Mouse (Mus musculus) spleen, postnatal 14 days (tissue): ENCODE measurements around the gene Mogat1.
A peak's percentile ranks its signal among the peaks of the same experiment; 100 is the strongest.
"Not testable (repeated sequence)": the region's sequence is repeated elsewhere in the genome, so short reads cannot be mapped to it uniquely, and the experiment has no call there.

ENCODE experiments used
- DNase-seq, 2 experiments: peaks; one replicate each; pipeline ENCODE4 v3.0.0; 2021 to 2022; ENCODE audit warnings: low spot score in 2 of 2

Gene Mogat1

DNA sequence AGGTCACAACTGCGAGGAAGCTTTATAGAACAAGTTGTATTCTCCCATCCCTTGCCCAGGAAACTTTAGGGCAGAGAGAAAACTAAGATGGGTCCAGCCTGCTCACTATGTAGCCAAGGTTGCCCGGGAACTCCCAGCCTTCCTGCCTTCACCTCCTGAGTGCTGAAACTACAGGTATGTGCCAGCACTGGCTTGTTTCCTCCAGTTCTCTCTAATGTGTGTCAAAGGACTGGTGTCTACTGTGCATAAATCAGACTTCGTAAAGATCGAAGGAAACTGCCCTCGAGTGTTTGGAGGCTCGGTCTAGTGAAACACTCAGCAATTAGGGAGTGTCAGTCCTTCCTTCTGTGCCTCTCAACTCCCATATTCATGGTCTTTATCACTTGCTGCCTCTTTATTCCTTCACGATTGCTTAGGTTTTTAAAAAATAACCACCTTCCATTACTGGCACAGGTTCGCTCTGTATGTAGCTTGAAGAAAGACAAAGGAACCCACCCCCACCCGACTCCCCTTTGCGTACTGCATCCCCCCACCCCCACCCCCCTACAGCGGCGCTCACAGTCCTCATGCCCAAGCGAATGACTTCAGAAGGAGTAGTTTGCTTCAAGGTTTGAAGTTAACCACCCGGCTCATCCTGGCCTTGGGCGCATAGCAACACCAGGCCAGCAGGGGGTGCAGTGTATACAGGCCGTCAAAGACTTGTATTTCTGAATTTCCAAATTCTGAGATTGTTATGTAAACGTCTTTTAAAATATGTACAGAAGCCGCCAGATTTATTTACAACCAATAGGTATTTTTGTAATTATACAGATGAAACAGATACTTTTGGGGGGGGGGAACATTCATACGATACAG, 25.7 kb downstream of the Mogat1 start:
- DNase-seq = peak; percentile 16 to 62

DNA sequence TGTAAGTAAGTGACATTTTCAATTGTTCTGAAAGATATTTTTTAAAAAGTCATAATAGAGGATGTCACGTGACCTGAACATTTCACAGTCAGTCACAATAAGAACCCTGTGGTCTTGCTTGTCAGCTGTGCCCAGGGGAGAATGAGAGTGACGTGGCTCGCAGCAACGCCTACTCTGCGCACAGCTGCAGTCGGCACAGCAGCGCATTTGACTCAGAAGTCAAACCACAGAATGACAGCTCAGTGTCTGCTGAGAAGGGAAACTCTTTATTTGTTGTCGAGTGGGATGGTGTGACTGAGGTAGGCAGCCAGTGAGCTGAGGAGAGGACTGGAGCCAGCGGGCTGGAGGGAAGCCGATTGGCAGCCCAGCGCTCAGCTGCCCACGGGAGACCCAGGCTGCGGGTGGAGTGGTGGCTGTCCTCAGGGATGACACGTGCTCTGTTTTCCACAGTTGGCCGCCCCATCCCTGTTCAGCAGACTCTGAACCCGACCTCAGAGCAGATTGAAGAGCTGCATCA, 26.8 kb downstream of the Mogat1 start:
- DNase-seq = peak; percentile 21 to 51

DNA sequence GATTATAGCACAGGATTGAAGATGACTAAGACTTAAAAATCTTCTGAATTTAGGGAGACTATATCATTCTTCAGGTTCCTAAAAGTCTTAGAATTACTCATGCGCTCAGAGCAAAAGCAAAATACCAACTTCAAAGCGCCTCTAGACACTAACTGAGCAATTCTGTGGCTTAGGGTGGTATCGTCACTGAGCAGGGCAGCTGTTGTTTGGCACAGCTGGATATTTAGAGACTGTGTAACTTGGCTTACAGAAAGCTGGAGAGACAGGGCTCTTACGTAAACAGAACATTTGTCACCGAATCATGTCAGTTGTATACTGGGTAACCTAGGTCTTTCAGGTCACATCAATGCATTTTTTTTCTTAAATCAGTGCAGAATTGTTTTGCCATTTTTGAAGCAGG, 27.6 kb downstream of the Mogat1 start:
- no peak for DNase-seq

DNA sequence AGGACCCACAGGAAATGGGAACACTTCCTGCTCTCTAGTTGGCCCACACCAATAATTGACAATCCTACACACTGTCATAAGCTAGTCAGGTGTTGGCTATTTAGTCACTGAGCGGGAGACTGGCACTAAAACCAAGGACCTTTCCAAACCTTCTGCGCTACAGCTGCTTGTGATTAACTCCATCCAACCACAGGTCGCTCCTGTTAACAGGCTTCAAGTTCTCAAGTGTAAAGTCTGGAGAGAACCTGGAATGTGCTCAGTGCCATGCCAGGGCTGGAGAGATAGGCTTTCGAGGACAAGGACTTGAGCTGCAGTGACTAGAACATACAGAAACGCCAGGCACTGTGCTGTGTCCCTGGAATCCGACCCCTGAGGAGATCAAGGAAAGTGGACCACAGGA, 28.4 kb downstream of the Mogat1 start:
- no peak for DNase-seq

DNA sequence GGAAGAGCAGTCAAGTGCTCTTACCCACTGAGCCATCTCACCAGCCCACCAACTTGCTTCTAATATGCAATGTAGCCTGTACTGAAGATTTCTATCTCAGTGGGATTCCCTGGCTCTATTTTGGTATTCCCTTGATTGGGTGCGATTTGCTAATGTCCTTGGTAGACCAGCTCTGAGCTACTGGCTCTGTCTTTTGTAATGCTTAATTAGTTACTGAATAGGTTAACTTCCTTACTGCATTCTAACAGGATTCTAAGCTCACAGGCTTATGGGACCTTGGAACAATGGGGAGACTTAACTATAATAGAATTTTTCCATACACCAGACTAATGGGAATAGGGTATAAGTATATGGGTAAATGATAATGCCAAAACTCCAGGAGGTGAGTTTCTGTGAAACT, 32.8 kb downstream of the Mogat1 start:
- not testable (repeated sequence) for DNase-seq

DNA sequence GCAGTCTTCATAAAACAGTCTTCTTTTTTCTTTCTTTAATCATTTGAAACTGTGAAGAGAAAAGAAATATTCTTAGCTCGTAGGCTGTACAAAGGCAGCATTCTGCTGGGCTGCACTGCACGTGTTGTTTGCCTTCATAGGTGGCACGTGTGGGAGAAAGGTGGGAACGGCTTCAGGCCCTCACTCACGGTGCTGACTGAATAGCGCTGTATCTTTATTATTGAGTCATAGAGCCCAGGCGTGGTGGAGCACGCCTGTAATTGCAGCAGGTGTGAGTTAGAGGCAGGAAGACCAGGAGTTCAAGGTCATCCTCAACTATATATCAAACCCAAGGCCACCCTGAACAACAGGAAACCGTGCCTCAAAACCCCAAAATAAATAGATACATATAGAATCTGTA, 35.5 kb downstream of the Mogat1 start:
- DNase-seq = no peak

DNA sequence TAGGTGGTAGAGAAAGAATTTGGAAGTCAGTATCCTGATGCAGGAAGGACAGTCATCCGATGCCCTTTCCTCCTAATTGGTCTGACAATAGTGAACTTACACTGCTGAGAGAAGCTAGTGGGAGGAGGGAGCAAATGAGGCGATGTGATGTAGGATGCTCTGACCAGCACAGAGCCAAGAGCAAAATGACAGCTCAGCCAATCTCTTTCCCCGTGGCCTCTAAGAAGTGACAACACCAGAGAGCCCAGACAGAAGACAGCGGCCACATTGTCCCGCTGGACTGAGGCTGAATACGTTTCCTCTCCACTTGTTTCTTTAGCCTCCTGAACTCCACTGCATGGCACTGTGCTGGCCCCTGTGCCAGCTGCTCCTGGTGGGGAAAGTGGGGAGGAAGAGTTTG, 38.2 kb downstream of the Mogat1 start:
- no peak for DNase-seq

DNA sequence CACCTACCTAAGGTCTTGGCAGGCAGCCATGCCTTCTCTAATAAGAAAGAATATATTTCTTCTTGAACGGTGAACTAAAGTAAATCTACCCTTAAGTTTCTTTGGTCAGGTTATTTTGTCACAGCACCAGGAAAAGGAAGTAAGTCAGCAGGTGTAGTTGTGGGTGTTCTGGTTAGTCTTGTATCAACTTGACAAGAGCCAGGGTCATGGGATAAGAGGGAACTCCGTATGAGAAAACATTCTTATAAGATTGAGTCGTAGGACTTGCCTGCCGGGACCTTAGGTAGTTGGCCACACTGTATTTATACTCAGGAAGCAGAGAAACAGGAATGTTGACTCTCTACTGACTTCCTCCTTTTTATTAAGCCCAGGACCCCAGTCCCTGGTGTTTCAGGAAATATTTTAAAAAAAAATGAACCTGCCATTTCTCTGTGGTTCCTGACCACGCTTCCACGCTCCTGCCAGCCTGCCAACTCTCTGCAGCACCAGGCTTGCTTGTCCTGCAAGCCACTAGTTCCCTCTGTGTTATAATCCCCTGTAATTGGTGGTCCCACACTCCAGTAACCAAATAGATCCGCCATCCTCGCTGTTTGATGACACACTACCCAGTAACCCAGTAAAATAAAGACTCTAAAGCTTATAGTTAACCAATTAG, 43.3 kb downstream of the Mogat1 start:
- DNase-seq = no peak

DNA sequence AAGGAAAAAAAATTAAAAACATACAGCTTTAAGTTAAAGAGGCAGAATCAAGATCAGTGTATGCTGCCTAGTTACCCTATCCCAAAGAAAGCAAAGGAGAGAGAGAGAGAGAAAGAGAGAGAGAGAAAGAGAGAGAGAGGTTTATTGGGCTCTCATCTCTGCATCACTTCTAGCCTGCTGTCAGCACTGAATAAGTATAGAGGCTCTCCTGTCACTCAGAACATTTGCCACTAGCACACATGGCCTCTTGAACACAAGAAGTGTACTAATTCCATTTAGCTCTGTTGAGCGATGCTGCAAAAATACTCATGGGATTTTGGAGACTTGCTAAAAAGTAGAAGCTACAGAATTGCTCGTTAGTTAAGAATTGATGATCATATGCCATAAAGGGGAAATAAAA, 56.2 kb downstream of the Mogat1 start:
- DNase-seq = no peak

DNA sequence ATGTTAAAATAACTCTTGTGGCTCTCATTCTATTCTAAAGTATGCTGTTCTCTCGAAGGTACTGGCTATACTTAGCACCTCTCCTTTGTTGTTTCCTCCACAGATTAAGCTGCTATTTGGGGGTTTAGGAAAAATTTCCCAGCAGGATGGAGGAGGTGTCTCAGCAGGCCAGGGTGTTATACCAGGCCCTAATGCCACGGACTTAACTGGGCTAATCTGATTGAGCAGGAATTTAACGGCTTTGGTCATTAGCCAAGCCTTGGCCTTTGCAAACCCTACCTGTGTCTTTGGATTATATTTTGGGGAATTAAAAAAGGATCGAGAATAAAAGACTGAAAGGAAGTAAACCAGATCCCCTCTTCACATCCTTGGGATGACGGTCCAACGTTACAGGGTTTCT, 56.6 kb downstream of the Mogat1 start:
- no peak for DNase-seq

DNA sequence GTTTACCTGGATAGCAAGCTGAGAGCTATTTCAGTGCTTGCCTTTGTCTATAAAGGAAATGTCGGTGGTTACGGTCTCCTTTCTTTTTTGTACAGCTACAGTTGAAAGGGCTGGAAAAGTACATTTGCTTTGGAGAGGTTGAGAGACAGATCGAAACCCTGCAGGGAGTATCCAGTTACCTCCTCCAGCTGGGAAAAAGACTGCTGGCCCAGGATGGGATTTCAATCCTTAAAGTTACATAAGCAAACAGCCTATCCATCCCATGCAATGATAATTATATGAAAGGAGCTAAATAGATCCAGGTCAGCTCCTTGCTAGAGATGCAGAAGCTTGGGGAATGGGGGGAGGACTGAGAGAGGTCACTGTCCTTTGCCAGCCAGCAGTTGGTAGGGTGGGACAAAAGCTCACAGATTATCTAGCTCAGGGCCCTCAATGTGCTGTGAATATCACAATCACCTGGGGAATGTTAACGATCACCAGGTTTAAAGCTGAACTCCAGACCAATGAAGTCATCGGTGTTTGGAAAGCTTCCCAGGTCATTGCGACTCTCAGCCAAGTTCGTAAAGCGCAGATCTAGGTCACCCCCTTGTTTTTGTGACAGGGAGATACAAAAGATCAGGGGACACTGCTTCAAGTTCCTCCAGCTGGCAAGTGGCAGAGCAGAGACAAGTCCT, 57.2 kb downstream of the Mogat1 start:
- no peak for DNase-seq

DNA sequence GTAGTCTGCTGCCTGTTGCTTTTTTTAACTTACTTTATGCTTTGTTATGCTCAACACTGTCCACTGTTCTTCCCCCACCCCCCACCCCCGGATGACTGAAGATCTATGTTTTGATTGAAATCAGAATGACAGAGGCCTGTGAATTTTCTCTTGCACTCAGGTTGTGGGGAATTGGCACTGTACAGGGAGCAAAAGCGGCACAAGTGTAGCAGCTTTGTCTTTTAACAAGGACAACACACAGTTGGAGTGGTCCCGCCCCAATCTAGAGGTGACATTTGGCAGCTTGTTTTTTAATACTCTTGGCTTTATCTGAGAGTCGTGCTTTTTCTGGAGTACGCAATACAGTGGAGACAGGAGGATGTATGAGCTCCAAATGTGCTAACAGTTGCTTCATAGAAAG, 58.8 kb downstream of the Mogat1 start:
- DNase-seq = no peak

DNA sequence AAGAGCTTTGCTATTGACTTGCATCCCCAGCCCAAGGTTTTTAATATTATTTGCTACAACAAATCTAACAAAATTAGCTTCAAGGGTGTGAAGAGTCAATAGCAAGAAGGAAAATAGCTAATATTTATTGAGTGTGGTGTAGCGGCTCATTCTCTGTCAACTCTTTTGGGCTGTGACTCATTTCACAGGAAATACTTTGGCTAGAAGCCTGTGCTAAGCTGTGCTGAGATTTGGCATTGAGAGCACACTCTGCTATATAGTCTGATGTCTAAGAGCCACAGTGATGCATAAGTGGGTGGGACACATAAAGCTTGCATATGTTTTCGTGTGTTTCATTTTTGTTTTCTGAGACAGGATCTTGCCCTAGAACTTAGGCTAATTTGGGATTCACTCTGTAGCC, 74.3 kb downstream of the Mogat1 start:
- no peak for DNase-seq

DNA sequence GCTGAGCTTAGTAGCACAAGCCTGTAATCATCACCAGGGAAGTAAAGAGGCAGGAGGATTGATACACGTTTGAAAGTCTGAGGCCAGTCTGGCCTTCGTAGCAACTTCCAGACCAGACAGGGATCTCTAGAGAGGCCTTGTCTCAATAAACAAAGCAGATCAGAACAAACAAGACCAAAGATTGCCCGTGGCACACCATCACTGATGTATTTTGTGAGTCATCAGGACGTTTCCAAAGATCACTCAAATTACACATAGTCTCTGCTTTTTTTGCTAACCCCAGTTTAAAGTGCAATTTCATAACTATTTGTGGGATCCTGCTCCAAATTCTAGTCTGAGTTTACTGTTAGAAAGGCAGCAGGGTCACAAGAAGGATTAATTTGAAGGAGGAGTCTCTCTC, 76.2 kb downstream of the Mogat1 start:
- DNase-seq = no peak
